In genomic region chr14:87140963-87141486, GRCm38 (mm10) we compare ENCODE assay signal across 8 mouse cellular contexts. TPM values are rescaled to one million over a fixed set of nuclear protein-coding genes. Genes with fewer than 3 reads are reported as not detected.
DNase-seq lines count a peak whose midpoint lies in the region; ATAC-seq and TF ChIP-seq lines count a peak whose summit lies in the region.

Diaph3 (minus strand) TSS chr14:87141235.

- TF ChIP-seq CTCF in lung, postnatal 0 days (IDR thresholded peaks at IDR 0.05), result no peak

- under 1% methylated on average over 43 of the region's 43 CpGs for WGBS in hindbrain, embryonic 10.5 days
- WGBS in lung, postnatal 0 days, result under 1% methylated on average over 43 of the region's 43 CpGs

- H3K4me2 ChIP-seq in lung, postnatal 0 days (replicated peaks; ENCODE audit: low read depth, low read length), result peak within 1 kb of the TSS; percentile 94

- H3K27ac ChIP-seq in hindbrain, embryonic 10.5 days, result peak within 1 kb of the TSS; percentile 89
- H3K27ac ChIP-seq in lung, postnatal 0 days (ENCODE audit: low read length), result peak within 1 kb of the TSS; percentile 79

- H3K4me3 ChIP-seq in hindbrain, embryonic 10.5 days, result peak within 1 kb of the TSS; percentile 78
- H3K4me3 ChIP-seq in lung, postnatal 0 days (ENCODE audit: low read depth, low read length), result peak within 1 kb of the TSS; percentile 73

- H3K27me3 ChIP-seq in hindbrain, embryonic 10.5 days (ENCODE audit: insufficient read depth, poor library complexity, severe bottlenecking), result no peaks in the 10 kb centered on the region
- H3K27me3 ChIP-seq in lung, postnatal 0 days (replicated peaks; ENCODE audit: insufficient read depth, low read length), result no peaks in the 10 kb centered on the region

- peaks cover 15% of the 10 kb centered on the region for H3K36me3 ChIP-seq in hindbrain, embryonic 10.5 days
- H3K36me3 ChIP-seq in lung, postnatal 0 days (ENCODE audit: insufficient read depth, low read length), result no peaks in the 10 kb centered on the region

- TF ChIP-seq EP300 in lung, postnatal 0 days (IDR thresholded peaks at IDR 0.05), result no peak

- no peaks in the 10 kb centered on the region for H3K9me3 ChIP-seq in hindbrain, embryonic 10.5 days
- no peaks in the 10 kb centered on the region for H3K9me3 ChIP-seq in lung, postnatal 0 days (ENCODE audit: low read length)

- peaks cover 10% of the 10 kb centered on the region for H3K4me1 ChIP-seq in hindbrain, embryonic 10.5 days (replicated peaks)
- no peaks in the 10 kb centered on the region for H3K4me1 ChIP-seq in lung, postnatal 0 days (ENCODE audit: insufficient read depth, low read depth, low read length)

- ATAC-seq in frontal cortex, adult (ENCODE audit: low TSS enrichment), result peak; percentile 100
- ATAC-seq in lung, postnatal 0 days, result peak; percentile 99

- H3K9ac ChIP-seq in lung, postnatal 0 days (replicated peaks; ENCODE audit: low read depth), result peak within 1 kb of the TSS; percentile 10; the same call in 1 of the 2 replicates

- DNase-seq in MN1 (ENCODE audit: low spot score), result peak; percentile 98
- DNase-seq in cerebellum, adult 9-10 months, result peak; percentile 82
- DNase-seq in hindbrain, embryonic 10.5 days (ENCODE audit: low spot score), result peak; percentile 99
- DNase-seq in layer of hippocampus, adult 9-11 months, result peak; percentile 92
- peak; percentile 97 for DNase-seq in lung, postnatal 0 days (ENCODE audit: low spot score)
- DNase-seq in ovary, postnatal 14 days (ENCODE audit: low spot score), result peak; percentile 95
- peak; percentile 96 for DNase-seq in thymus, postnatal 14 days

RNA-seq across cellular contexts. Expression of gene Diaph3, which starts in this region (rescaled TPM):
- 6.4 and 13.2 TPM in 2 replicates for polyA plus RNA-seq in hindbrain, embryonic 10.5 days (2016; fragmentation: Nextera tagmentation; extraction: Ambion mirVana)
- 2.3 and 3.9 TPM in 2 replicates for polyA plus RNA-seq in lung, postnatal 0 days (2015; fragmentation: Nextera tagmentation; extraction: Ambion mirVana)

Comparison
In these comparisons a context has a peak if more than half of its experiments do, and no peak if none do; other contexts are left out.
1. Peak in every context shown above with its lines: DNase-seq, ATAC-seq, H3K4me3 ChIP-seq and H3K27ac ChIP-seq.